Comparison of ENCODE assay signal across 8 mouse cellular contexts in genomic region chr7:130547635-130548175, GRCm38 (mm10). TPM values are rescaled to one million over a fixed set of nuclear protein-coding genes. Genes with fewer than 3 reads are reported as not detected.
DNase-seq lines count a peak whose midpoint lies in the region; ATAC-seq lines count a peak whose summit lies in the region.

No protein-coding gene starts in this region.

- H3K27ac ChIP-seq in heart, embryonic 15.5 days: peak overlapping the region; percentile 100
- H3K27ac ChIP-seq in hindbrain, embryonic 16.5 days (ENCODE audit: low read depth, low read length): peak overlapping the region; percentile 98
- no peak overlapping the region for H3K27ac ChIP-seq in midbrain, embryonic 13.5 days

- ATAC-seq in heart, embryonic 15.5 days (replicated peaks; ENCODE audit: insufficient number of reproducible peaks, insufficient read depth, low FRiP score, low read depth): no peak
- peak; percentile 60 for ATAC-seq in common myeloid progenitor, adult 5-6 weeks (replicated peaks; ENCODE audit: low read depth, poor library complexity, severe bottlenecking)
- ATAC-seq in hindbrain, embryonic 16.5 days: no peak
- peak; percentile 7 for ATAC-seq in midbrain, embryonic 13.5 days

- peaks cover 11% of the 10 kb centered on the region; the same call in 1 of the 2 replicates for H3K36me3 ChIP-seq in heart, embryonic 15.5 days
- peaks cover 5% of the 10 kb centered on the region for H3K36me3 ChIP-seq in hindbrain, embryonic 16.5 days (ENCODE audit: control insufficient read depth, insufficient read depth, low read length)
- H3K36me3 ChIP-seq in midbrain, embryonic 13.5 days: peaks cover 18% of the 10 kb centered on the region

- 76% methylated on average over 12 of the region's 12 CpGs for WGBS in heart, embryonic 15.5 days
- WGBS in hindbrain, embryonic 16.5 days: 88% methylated on average over 12 of the region's 12 CpGs
- WGBS in midbrain, embryonic 13.5 days: 85% methylated on average over 12 of the region's 12 CpGs

- no peaks in the 10 kb centered on the region for H3K27me3 ChIP-seq in heart, embryonic 15.5 days
- H3K27me3 ChIP-seq in hindbrain, embryonic 16.5 days (replicated peaks; ENCODE audit: control insufficient read depth, insufficient read depth, low read length): no peaks in the 10 kb centered on the region
- no peaks in the 10 kb centered on the region for H3K27me3 ChIP-seq in midbrain, embryonic 13.5 days

- no peak overlapping the region for H3K9ac ChIP-seq in heart, embryonic 15.5 days
- no peak overlapping the region for H3K9ac ChIP-seq in hindbrain, embryonic 16.5 days (ENCODE audit: low read depth, low read length)
- H3K9ac ChIP-seq in midbrain, embryonic 13.5 days (replicated peaks): no peak overlapping the region

- no peak for DNase-seq in heart, adult 18-20 months
- no peak for DNase-seq in ovary, adult 18-20 months (ENCODE audit: low spot score)
- DNase-seq in retina, embryonic 14.5 days (ENCODE audit: low spot score): no peak
- no peak for DNase-seq in cerebellum, adult 18-20 months

- peaks cover 21% of the 10 kb centered on the region for H3K4me1 ChIP-seq in heart, embryonic 15.5 days (replicated peaks)
- peaks cover 15% of the 10 kb centered on the region for H3K4me1 ChIP-seq in hindbrain, embryonic 16.5 days (ENCODE audit: control insufficient read depth, insufficient read depth, low read depth, low read length)
- peaks cover 23% of the 10 kb centered on the region for H3K4me1 ChIP-seq in midbrain, embryonic 13.5 days (replicated peaks)

- peak overlapping the region; percentile 98 for H3K4me3 ChIP-seq in heart, embryonic 15.5 days
- H3K4me3 ChIP-seq in hindbrain, embryonic 16.5 days (ENCODE audit: low read length): peak overlapping the region; percentile 94; the same call in 1 of the 2 replicates
- H3K4me3 ChIP-seq in midbrain, embryonic 13.5 days (replicated peaks): peak overlapping the region; percentile 86

- no peaks in the 10 kb centered on the region for H3K9me3 ChIP-seq in heart, embryonic 15.5 days (replicated peaks)
- H3K9me3 ChIP-seq in hindbrain, embryonic 16.5 days (ENCODE audit: control insufficient read depth, low read length): no peaks in the 10 kb centered on the region
- H3K9me3 ChIP-seq in midbrain, embryonic 13.5 days: no peaks in the 10 kb centered on the region

- no peak overlapping the region for H3K4me2 ChIP-seq in heart, embryonic 15.5 days
- peak overlapping the region; percentile 89 for H3K4me2 ChIP-seq in hindbrain, embryonic 16.5 days (ENCODE audit: low read length)
- peak overlapping the region; percentile 82; the same call in 1 of the 2 replicates for H3K4me2 ChIP-seq in midbrain, embryonic 13.5 days (replicated peaks)

RNA-seq across cellular contexts. Expression of gene Nsmce4a, which starts 25.2 kb away (rescaled TPM):
- 115 and 118 TPM in 2 replicates for polyA plus RNA-seq in heart, embryonic 15.5 days (2015; fragmentation: Nextera tagmentation; extraction: Ambion mirVana)
- total RNA-seq in heart, adult 18-20 months (2021): 10 to 100 TPM; 39.3 to 44.3 TPM
- 188 and 223 TPM in 2 replicates for total RNA-seq in common myeloid progenitor, adult 5-6 weeks (2017)
- 72.9 and 75.7 TPM in 2 replicates for polyA plus RNA-seq in hindbrain, embryonic 16.5 days (2015; fragmentation: Nextera tagmentation; extraction: Ambion mirVana)
- 114 and 115 TPM in 2 replicates for polyA plus RNA-seq in midbrain, embryonic 13.5 days (2015; fragmentation: Nextera tagmentation; extraction: Ambion mirVana)

RNA-seq across cellular contexts. Expression of gene Ate1, which starts 27.5 kb away (rescaled TPM):
- polyA plus RNA-seq in heart, embryonic 15.5 days (2015; fragmentation: Nextera tagmentation; extraction: Ambion mirVana): 55.4 and 63.7 TPM in 2 replicates
- 10 to 100 TPM; 37.6 to 38.3 TPM for total RNA-seq in heart, adult 18-20 months (2021)
- 70.1 and 77.5 TPM in 2 replicates for total RNA-seq in common myeloid progenitor, adult 5-6 weeks (2017)
- polyA plus RNA-seq in hindbrain, embryonic 16.5 days (2015; fragmentation: Nextera tagmentation; extraction: Ambion mirVana): 102 and 109 TPM in 2 replicates
- 101 and 110 TPM in 2 replicates for polyA plus RNA-seq in midbrain, embryonic 13.5 days (2015; fragmentation: Nextera tagmentation; extraction: Ambion mirVana)

RNA-seq across cellular contexts. Expression of gene Tacc2, which starts 29.5 kb away (rescaled TPM):
- polyA plus RNA-seq in heart, embryonic 15.5 days (2015; fragmentation: Nextera tagmentation; extraction: Ambion mirVana): 43.2 and 46.8 TPM in 2 replicates
- total RNA-seq in heart, adult 18-20 months (2021): 100 to 1,000 TPM; 317 to 395 TPM
- total RNA-seq in common myeloid progenitor, adult 5-6 weeks (2017): 2.4 and 3.6 TPM in 2 replicates
- polyA plus RNA-seq in hindbrain, embryonic 16.5 days (2015; fragmentation: Nextera tagmentation; extraction: Ambion mirVana): 49.7 and 57.8 TPM in 2 replicates
- 62.4 and 70.8 TPM in 2 replicates for polyA plus RNA-seq in midbrain, embryonic 13.5 days (2015; fragmentation: Nextera tagmentation; extraction: Ambion mirVana)

Comparison
In these comparisons a context has a peak if more than half of its experiments do, and no peak if none do; other contexts are left out.
1. ATAC-seq: peak in common myeloid progenitor, adult 5-6 weeks (single experiment) and midbrain, embryonic 13.5 days (single experiment); none in heart, embryonic 15.5 days (single experiment) and hindbrain, embryonic 16.5 days (single experiment).
2. Peak in every context shown above with its lines, with median percentiles within 50 percentile points of each other: H3K4me3 ChIP-seq.